Mouse (Mus musculus) midbrain, embryonic 13.5 days (tissue): ENCODE results near the gene Mup1. TPM values are rescaled to one million over a fixed set of nuclear protein-coding genes. Genes with fewer than 3 reads are reported as not detected.
"Not testable (repeated sequence)": the region's sequence is repeated elsewhere in the genome, so short reads cannot be mapped to it uniquely, and the experiment has no call there.

Source experiments
- ATAC-seq: fragments of 200-750 bp; cut with Nextera tagmentation; 2 replicates; pipeline ENCODE4 v1.8.0; 2017; ENCODE audit warnings: mild to moderate bottlenecking, moderate TSS enrichment, moderate library complexity
- H3K27ac ChIP-seq: fragments of 300-500 bp; sonication (generic); 2 replicates; pipeline ENCODE4 v1.5.1; 2015; ENCODE audit warnings: inconsistent platforms, mild to moderate bottlenecking, moderate library complexity
- H3K27me3 ChIP-seq: fragments of 300-500 bp; sonication (generic); 2 replicates; pipeline ENCODE4 v1.6.1; 2015; ENCODE audit warnings: mild to moderate bottlenecking, inconsistent platforms
- H3K36me3 ChIP-seq: fragments of 300-500 bp; sonication (generic); 2 replicates; pipeline ENCODE4 v1.6.1; 2015; ENCODE audit warnings: mild to moderate bottlenecking, inconsistent platforms
- H3K4me1 ChIP-seq: fragments of 300-500 bp; sonication (generic); replicated peaks from 2 replicates; pipeline ENCODE4 v1.6.1; 2015; ENCODE audit warnings: inconsistent platforms
- H3K4me2 ChIP-seq: fragments of 300-500 bp; sonication (generic); replicated peaks from 2 replicates; pipeline ENCODE4 v1.6.1; 2015; ENCODE audit warnings: moderate library complexity, mild to moderate bottlenecking, inconsistent platforms
- H3K4me3 ChIP-seq: fragments of 300-500 bp; sonication (generic); replicated peaks from 2 replicates; pipeline ENCODE4 v1.5.1; 2015; ENCODE audit warnings: mild to moderate bottlenecking, inconsistent platforms
- H3K9ac ChIP-seq: fragments of 300-500 bp; sonication (generic); replicated peaks from 2 replicates; pipeline ENCODE4 v1.6.1; 2015; ENCODE audit warnings: mild to moderate bottlenecking, inconsistent platforms
- H3K9me3 ChIP-seq: fragments of 300-500 bp; sonication (generic); 2 replicates; pipeline ENCODE4 v1.6.1; 2016; ENCODE audit warnings: mild to moderate bottlenecking, inconsistent platforms
- WGBS: fragments of 180-500 bp; shearing (Covaris S2); methylation state at CpG from one replicate; pipeline ENCODE4 v1.1.7; 2015; 5-methylcytosine and 5-hydroxymethylcytosine counted together
- polyA plus RNA-seq: library from polyadenylated mRNA; unstranded; fragments of >200 nt; fragmentation: Nextera tagmentation; extraction: Ambion mirVana; gene quantifications from 2 replicates; pipeline ENCODE4 v1.2.1, GENCODE M21; 2015

Gene Mup1
- not detected in 2 replicates for polyA plus RNA-seq

- WGBS = 73% methylated on average over 2 of the region's 4 CpGs
- not testable (repeated sequence) for H3K9ac ChIP-seq, H3K27me3 ChIP-seq, H3K4me1 ChIP-seq, H3K36me3 ChIP-seq, H3K4me3 ChIP-seq, H3K27ac ChIP-seq, H3K9me3 ChIP-seq, ATAC-seq, H3K4me2 ChIP-seq
Observed at GRCm38 (mm10) chr4:60501860-60502259, at the start of gene Mup1. Gene Mup1 (minus strand): TSS chr4:60501960.

Other genes with a start within 250 kb of the Mup1 start
- gene Mup9, start 80.0 kb downstream of the Mup1 start, polyA plus RNA-seq = not detected in 2 replicates
- not detected in 2 replicates for gene Mup10, start 80.2 kb upstream of the Mup1 start, polyA plus RNA-seq
- not detected in 2 replicates for gene Mup11, start 160.5 kb upstream of the Mup1 start, polyA plus RNA-seq
- gene Mup12, start 239.4 kb upstream of the Mup1 start, polyA plus RNA-seq = not detected in 2 replicates